Mouse (Mus musculus): ENCODE measurements around the gene Zfp46.

Gene Zfp46

DNA sequence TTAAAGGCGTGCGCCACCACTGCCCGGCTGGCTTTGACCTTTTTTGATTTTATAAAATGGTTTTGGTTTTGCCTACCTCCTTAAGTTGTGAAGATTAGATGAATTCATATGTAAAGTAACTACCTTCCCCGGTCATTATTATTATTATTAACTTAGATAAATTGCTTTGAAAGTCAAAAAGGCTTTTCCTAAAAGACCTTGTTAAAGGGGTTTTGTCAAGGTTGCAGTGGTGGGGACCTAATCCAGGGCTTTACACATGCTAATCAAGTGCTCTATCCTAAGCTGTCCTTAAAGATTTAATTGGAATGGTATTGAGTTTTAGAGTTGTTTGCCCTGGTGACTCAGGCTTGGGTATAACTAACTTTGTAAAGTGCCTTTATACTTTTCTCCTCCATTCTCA, 33.2 kb downstream of the Zfp46 start:
- DNase-seq: no peak

DNA sequence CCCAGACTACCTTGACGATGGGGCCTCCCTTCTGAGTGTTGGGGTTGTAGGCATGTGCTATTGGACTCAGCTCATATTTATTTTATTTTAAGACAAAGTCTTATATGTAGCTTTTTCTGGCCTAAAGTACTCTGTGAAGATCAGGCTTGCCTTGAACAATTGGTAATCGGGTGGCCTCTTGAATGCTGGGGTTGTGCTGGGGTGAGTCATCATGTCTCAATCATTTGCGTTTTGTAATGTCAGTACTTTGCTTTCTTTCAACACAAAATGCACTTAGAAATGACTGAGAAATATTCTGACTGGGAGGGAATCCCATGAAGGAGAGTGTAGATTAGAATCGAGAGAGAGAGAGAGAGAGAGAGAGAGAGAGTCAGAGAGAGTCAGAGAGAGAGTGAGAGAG, 35.5 kb downstream of the Zfp46 start:
- no peak for DNase-seq

DNA sequence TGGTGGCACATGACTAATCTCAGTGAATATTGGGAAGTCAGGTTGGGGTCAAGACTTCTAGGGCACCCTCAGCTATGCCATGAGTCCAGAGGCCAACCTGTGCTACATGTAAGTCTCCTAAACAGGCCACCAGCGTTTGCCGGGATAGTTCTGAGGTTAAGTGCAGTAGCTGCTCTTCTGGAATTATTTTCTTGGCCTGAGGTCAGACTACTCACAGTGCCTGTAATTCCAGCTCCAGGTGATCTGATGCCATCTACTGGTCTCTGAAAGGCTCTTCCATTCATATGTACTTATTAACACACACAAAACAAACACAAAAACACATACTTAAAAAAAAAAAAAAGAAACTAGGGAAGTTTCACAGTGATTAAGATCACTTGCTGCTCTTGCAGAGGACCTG, 39.7 kb downstream of the Zfp46 start:
- no peak for DNase-seq

DNA sequence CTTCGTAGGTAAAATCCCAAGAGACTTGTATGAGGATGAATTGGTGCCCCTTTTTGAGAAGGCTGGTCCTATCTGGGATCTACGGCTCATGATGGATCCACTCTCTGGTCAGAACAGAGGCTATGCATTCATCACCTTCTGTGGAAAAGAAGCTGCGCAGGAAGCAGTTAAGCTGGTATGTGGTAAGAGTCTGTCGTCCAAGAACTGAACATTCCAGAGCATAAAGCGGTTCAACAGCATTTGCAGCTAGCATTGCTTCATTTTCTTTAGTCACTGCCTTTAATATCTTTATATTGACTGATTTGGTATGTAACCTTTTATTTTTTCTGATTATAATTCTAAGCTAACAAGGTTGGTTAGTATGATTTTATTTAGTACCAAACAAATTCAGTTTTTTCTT, 42.8 kb downstream of the Zfp46 start:
- DNase-seq: no peak

DNA sequence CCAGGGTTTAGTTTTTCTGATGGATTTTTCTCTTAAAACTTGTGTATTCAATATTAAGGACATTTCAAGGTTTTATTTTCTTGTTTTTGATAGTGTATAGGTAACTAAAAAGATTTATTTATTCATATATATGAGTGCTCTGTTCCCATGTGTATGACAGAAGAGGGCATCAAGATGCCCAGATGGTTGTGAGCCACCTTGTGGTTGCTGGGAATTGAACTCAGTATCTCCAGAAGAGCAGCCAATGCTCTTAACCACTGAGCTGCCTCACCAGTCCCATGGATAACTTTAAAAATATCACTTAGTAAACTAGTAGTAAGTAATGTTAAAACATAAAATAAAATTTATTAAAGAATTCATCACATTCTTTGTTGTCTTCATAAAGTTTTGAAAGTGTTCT, 43.6 kb downstream of the Zfp46 start:
- DNase-seq: peak; percentile 12

DNA sequence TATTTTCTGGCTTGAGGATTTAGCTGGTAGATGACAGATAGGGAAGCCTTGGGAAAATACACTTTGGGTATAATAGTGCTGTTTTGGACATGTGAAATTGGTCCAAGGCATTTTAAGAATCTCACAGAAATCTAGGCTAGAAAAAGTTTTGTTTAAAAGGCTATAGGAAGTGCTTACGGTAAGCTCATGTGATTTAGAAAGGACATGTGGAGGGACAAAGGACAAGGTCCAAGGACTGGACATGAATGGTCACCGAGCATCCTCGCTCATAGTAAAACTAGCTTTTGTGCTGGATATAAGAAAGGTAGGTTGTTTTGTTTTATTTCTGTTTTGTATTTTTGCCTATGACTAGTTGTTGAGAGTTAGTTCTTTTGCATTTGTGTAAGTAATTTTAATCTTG, 47.2 kb downstream of the Zfp46 start:
- DNase-seq: no peak

DNA sequence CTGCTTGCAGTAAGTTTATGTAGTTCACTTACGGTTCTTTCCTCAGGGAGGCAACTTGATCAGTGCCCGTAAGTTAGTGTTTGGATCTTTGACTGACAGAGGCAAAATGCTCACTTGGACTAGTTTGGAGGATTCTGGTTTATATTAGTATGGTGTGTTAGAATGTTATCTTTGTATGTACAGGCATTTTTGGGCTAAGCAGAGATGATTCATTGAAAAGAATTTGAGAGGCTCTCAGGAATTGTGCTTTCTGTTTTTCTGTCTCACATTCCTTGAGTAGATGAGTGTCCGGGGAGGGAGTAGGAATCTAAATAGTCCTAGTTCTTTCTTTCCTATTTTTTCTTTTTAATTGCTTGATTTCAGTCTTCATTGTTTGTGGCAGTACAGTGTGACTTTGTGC, 48.7 kb downstream of the Zfp46 start:
- DNase-seq: no peak

DNA sequence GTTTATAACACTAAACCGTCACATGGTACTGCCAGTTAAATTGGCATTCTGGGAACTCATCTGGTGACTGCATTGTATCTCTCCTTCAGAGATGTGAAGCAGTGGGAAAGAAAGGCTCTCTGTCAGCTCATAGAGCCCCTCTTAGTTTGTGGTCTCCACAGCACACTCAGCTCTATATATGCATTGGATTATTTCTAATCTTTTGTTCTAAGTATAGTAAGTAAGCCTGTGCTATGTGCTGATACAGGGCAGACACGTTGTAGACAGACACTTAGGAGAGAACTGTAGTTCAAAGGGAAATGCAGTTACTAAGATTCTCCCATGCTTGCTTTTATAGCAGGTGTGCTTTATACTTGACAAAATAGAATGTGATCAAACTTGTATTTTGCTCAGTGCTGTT, 50.6 kb downstream of the Zfp46 start:
- DNase-seq: no peak

DNA sequence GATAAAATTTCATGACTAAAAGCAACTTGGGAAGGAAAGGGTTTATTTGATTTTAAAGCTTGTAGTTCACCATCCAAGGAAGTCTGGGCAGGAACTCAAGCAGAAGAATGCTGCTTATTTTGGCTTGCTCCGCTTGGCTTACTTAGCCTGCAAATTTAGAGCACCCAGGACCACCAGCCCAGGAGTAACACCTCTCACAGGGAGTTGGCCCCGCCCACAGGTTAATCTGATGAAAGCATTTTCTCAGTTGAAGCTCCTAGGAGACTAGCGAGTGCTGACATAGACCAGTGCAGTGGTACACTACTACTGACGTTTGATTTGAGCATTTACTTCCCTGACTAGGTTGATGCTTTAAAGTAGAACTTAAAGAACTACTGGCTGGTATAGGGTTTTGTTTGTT, 52.6 kb downstream of the Zfp46 start:
- no peak for DNase-seq

Data from thymus, postnatal 14 days (tissue).